Mouse (Mus musculus): ENCODE results near the gene Dnaic2. TPM values are rescaled to one million over a fixed set of nuclear protein-coding genes. Genes with fewer than 3 reads are reported as not detected.

Dnaic2 gene
- polyA plus RNA-seq, 1 experiment from 2014 or later = 1.6 TPM

DNA sequence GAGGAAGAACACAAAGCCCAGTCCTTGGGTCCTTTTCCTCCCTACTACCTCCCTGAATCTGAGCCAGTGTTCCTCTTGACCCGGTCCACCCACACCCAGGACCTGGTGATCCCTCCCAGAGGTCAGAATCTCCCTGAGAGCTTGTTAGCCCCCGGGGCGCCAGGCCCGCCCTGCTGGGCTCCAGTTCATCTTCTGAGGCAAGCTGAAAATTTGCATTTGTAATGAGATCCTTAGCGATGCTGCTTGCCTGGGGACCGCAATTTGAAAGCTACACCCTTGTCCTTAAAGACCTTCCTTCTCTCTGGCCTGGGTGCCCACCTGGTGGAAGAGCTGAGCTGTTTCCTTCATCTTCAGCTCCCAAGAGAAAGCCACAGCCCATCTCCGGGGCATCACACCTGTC is 34.6 kb upstream of the Dnaic2 start:
- 44% methylated on average over 7 of the region's 7 CpGs for WGBS
- Histone ChIP-seq H3K9me3 (replicated peaks; ENCODE audit: control insufficient read depth, low read length) (no peaks in the 10 kb centered on the region), H3K9ac (replicated peaks; ENCODE audit: low read length) (no peak overlapping the region), H3K27ac (replicated peaks; ENCODE audit: low read depth, low read length) (no peak overlapping the region), H3K27me3 (ENCODE audit: control insufficient read depth, insufficient read depth, low read length) (no peaks in the 10 kb centered on the region), H3K4me3 (ENCODE audit: low read depth, low read length) (no peak overlapping the region), H3K36me3 (replicated peaks; ENCODE audit: control insufficient read depth, insufficient read depth, low read depth, low read length) (no peaks in the 10 kb centered on the region), H3K4me2 (ENCODE audit: low read depth, low read length) (no peak overlapping the region), H3K4me1 (ENCODE audit: control insufficient read depth, insufficient read depth, low read length) (no peaks in the 10 kb centered on the region)
- ATAC-seq (replicated peaks; ENCODE audit: insufficient number of reproducible peaks, low FRiP score, low TSS enrichment, low read depth) (no peak), DNase-seq (ENCODE audit: low spot score) (no peak)

- no peak for ATAC-seq (replicated peaks; ENCODE audit: insufficient number of reproducible peaks, low FRiP score, low TSS enrichment, low read depth)
- WGBS = 87% methylated on average over 6 of the region's 6 CpGs
Measured at GRCm38 (mm10) chr11:114693456-114693855, 33.8 kb upstream of the Dnaic2 start.

GRCm38 (mm10) chr11:114694451-114694850 is 32.8 kb upstream of the Dnaic2 start:
- no peak overlapping the region for H3K9ac ChIP-seq (replicated peaks; ENCODE audit: low read length)
- H3K27ac ChIP-seq (replicated peaks; ENCODE audit: low read depth, low read length) = no peak overlapping the region
- no peak for DNase-seq (ENCODE audit: low spot score)
- H3K4me3 ChIP-seq (ENCODE audit: low read depth, low read length) = no peak overlapping the region
- ATAC-seq (replicated peaks; ENCODE audit: insufficient number of reproducible peaks, low FRiP score, low TSS enrichment, low read depth) = no peak
- H3K4me1 ChIP-seq (ENCODE audit: control insufficient read depth, insufficient read depth, low read length) = no peaks in the 10 kb centered on the region
- H3K9me3 ChIP-seq (replicated peaks; ENCODE audit: control insufficient read depth, low read length) = no peaks in the 10 kb centered on the region
- H3K27me3 ChIP-seq (ENCODE audit: control insufficient read depth, insufficient read depth, low read length) = no peaks in the 10 kb centered on the region
- H3K36me3 ChIP-seq (replicated peaks; ENCODE audit: control insufficient read depth, insufficient read depth, low read depth, low read length) = no peaks in the 10 kb centered on the region
- H3K4me2 ChIP-seq (ENCODE audit: low read depth, low read length) = no peak overlapping the region
- 84% methylated on average over 2 of the region's 2 CpGs for WGBS

More at GRCm38 (mm10) chr11:114693456-114693855, 33.8 kb upstream of the Dnaic2 start:
- Histone ChIP-seq H3K4me3 (ENCODE audit: low read depth, low read length) (no peak overlapping the region), H3K9me3 (replicated peaks; ENCODE audit: control insufficient read depth, low read length) (no peaks in the 10 kb centered on the region), H3K36me3 (replicated peaks; ENCODE audit: control insufficient read depth, insufficient read depth, low read depth, low read length) (no peaks in the 10 kb centered on the region), H3K27me3 (ENCODE audit: control insufficient read depth, insufficient read depth, low read length) (no peaks in the 10 kb centered on the region), H3K4me2 (ENCODE audit: low read depth, low read length) (no peak overlapping the region), H3K9ac (replicated peaks; ENCODE audit: low read length) (no peak overlapping the region), H3K4me1 (ENCODE audit: control insufficient read depth, insufficient read depth, low read length) (no peaks in the 10 kb centered on the region), H3K27ac (replicated peaks; ENCODE audit: low read depth, low read length) (no peak overlapping the region)
- DNase-seq (ENCODE audit: low spot score) = no peak

- H3K9me3 ChIP-seq (replicated peaks; ENCODE audit: control insufficient read depth, low read length) = no peaks in the 10 kb centered on the region
- H3K27me3 ChIP-seq (ENCODE audit: control insufficient read depth, insufficient read depth, low read length) = no peaks in the 10 kb centered on the region
- DNase-seq (ENCODE audit: low spot score) (no peak), ATAC-seq (replicated peaks; ENCODE audit: insufficient number of reproducible peaks, low FRiP score, low TSS enrichment, low read depth) (no peak)
- WGBS = 89% methylated on average over 7 of the region's 7 CpGs
- no peaks in the 10 kb centered on the region for H3K4me1 ChIP-seq (ENCODE audit: control insufficient read depth, insufficient read depth, low read length)
- no peaks in the 10 kb centered on the region for H3K36me3 ChIP-seq (replicated peaks; ENCODE audit: control insufficient read depth, insufficient read depth, low read depth, low read length)
- H3K4me2 ChIP-seq (ENCODE audit: low read depth, low read length) = no peak overlapping the region
- H3K9ac ChIP-seq (replicated peaks; ENCODE audit: low read length) = no peak overlapping the region
- H3K4me3 ChIP-seq (ENCODE audit: low read depth, low read length) = no peak overlapping the region
- no peak overlapping the region for H3K27ac ChIP-seq (replicated peaks; ENCODE audit: low read depth, low read length)
Measured at GRCm38 (mm10) chr11:114698496-114698895, 28.7 kb upstream of the Dnaic2 start.

- Histone ChIP-seq H3K9ac (replicated peaks; ENCODE audit: low read length) (no peak overlapping the region), H3K4me2 (ENCODE audit: low read depth, low read length) (no peak overlapping the region), H3K4me3 (ENCODE audit: low read depth, low read length) (no peak overlapping the region), H3K9me3 (replicated peaks; ENCODE audit: control insufficient read depth, low read length) (no peaks in the 10 kb centered on the region), H3K27me3 (ENCODE audit: control insufficient read depth, insufficient read depth, low read length) (no peaks in the 10 kb centered on the region), H3K4me1 (ENCODE audit: control insufficient read depth, insufficient read depth, low read length) (no peaks in the 10 kb centered on the region), H3K27ac (replicated peaks; ENCODE audit: low read depth, low read length) (no peak overlapping the region), H3K36me3 (replicated peaks; ENCODE audit: control insufficient read depth, insufficient read depth, low read depth, low read length) (no peaks in the 10 kb centered on the region)
- 91% methylated on average over 12 of the region's 12 CpGs for WGBS
- ATAC-seq (replicated peaks; ENCODE audit: insufficient number of reproducible peaks, low FRiP score, low TSS enrichment, low read depth) (no peak), DNase-seq (ENCODE audit: low spot score) (no peak)
Measured at GRCm38 (mm10) chr11:114699511-114699910, 27.7 kb upstream of the Dnaic2 start.

GRCm38 (mm10) chr11:114702311-114702995 is 24.8 kb upstream of the Dnaic2 start:
- Histone ChIP-seq H3K9ac (replicated peaks; ENCODE audit: low read length) (no peak overlapping the region), H3K36me3 (replicated peaks; ENCODE audit: control insufficient read depth, insufficient read depth, low read depth, low read length) (no peaks in the 10 kb centered on the region), H3K27me3 (ENCODE audit: control insufficient read depth, insufficient read depth, low read length) (no peaks in the 10 kb centered on the region), H3K27ac (replicated peaks; ENCODE audit: low read depth, low read length) (no peak overlapping the region), H3K4me2 (ENCODE audit: low read depth, low read length) (no peak overlapping the region), H3K9me3 (replicated peaks; ENCODE audit: control insufficient read depth, low read length) (no peaks in the 10 kb centered on the region), H3K4me1 (ENCODE audit: control insufficient read depth, insufficient read depth, low read length) (no peaks in the 10 kb centered on the region), H3K4me3 (ENCODE audit: low read depth, low read length) (no peak overlapping the region)
- ATAC-seq (replicated peaks; ENCODE audit: insufficient number of reproducible peaks, low FRiP score, low TSS enrichment, low read depth) = no peak
- 87% methylated on average over 15 of the region's 15 CpGs for WGBS
- DNase-seq (ENCODE audit: low spot score) = no peak

DNA sequence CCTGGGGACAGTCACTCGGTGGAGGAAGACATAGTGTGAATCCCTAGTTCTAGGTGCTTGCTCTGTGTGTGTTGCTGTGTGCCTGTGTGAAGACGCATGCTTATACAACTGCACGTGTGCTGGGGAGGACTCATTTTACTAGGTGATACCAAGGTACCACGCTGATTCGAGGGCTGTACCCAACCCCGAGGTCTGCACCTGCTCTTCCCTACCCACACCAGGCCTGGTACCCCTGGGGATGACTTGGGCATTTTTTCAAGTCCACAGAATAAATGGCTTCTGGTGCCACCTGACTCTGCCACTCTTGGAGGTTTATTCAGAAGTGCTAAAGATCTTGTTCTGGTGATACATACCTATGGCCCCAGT is 24.2 kb upstream of the Dnaic2 start:
- Histone ChIP-seq H3K4me2 (ENCODE audit: low read depth, low read length) (no peak overlapping the region), H3K36me3 (replicated peaks; ENCODE audit: control insufficient read depth, insufficient read depth, low read depth, low read length) (no peaks in the 10 kb centered on the region), H3K4me3 (ENCODE audit: low read depth, low read length) (no peak overlapping the region), H3K9me3 (replicated peaks; ENCODE audit: control insufficient read depth, low read length) (no peaks in the 10 kb centered on the region), H3K27ac (replicated peaks; ENCODE audit: low read depth, low read length) (no peak overlapping the region), H3K9ac (replicated peaks; ENCODE audit: low read length) (no peak overlapping the region), H3K4me1 (ENCODE audit: control insufficient read depth, insufficient read depth, low read length) (no peaks in the 10 kb centered on the region), H3K27me3 (ENCODE audit: control insufficient read depth, insufficient read depth, low read length) (no peaks in the 10 kb centered on the region)
- no peak for DNase-seq (ENCODE audit: low spot score)
- 81% methylated on average over 6 of the region's 6 CpGs for WGBS
- ATAC-seq (replicated peaks; ENCODE audit: insufficient number of reproducible peaks, low FRiP score, low TSS enrichment, low read depth) = no peak

DNA sequence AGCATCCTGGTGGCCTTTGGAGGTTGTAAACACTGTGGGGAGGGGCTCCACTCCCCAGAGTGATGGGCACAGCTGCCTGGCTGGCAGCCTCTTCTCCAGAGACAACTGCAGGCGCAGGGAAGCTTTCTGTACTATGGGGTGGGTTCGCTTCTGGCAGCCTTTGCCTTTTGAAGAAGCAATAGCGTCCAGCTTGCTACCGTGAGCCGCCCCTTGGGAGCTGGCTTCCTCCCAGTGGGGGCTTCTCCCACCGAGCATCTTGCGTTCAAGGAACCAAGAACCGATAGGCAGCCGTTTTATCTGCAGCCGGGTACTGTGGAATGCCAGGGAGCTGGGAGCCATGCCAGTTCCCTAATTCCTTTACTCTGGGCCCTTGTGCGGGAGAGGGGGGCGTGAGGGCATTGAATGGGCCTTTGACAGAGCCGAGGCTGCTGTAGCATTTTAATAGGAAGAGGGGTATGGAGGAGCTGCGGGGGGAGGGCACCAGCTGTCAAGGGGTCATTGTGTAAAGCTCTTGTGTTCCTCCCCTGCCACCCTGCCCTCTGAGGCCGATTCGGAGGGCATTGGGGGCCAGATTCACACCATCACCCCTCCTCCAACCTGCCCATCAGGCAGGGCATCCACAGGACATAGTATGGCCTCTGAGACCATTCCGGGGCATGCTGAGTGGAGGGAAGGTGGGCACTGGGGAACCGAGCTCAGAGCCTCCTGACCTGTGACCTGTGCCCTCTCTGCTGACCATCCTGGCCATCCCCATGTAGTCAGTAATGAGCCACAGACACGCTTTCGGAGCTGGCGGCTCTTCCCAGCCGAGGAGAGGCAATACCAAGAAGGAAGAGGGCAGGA is 22.9 kb upstream of the Dnaic2 start:
- no peak overlapping the region; the same call in 1 of the 2 replicates for H3K9ac ChIP-seq (replicated peaks; ENCODE audit: low read length)
- DNase-seq (ENCODE audit: low spot score) = no peak
- no peak overlapping the region for H3K4me2 ChIP-seq (ENCODE audit: low read depth, low read length)
- no peaks in the 10 kb centered on the region for H3K36me3 ChIP-seq (replicated peaks; ENCODE audit: control insufficient read depth, insufficient read depth, low read depth, low read length)
- no peak for ATAC-seq (replicated peaks; ENCODE audit: insufficient number of reproducible peaks, low FRiP score, low TSS enrichment, low read depth)
- 46% methylated on average over 22 of the region's 22 CpGs for WGBS
- no peaks in the 10 kb centered on the region for H3K9me3 ChIP-seq (replicated peaks; ENCODE audit: control insufficient read depth, low read length)
- no peaks in the 10 kb centered on the region for H3K4me1 ChIP-seq (ENCODE audit: control insufficient read depth, insufficient read depth, low read length)
- no peak overlapping the region for H3K4me3 ChIP-seq (ENCODE audit: low read depth, low read length)
- no peaks in the 10 kb centered on the region for H3K27me3 ChIP-seq (ENCODE audit: control insufficient read depth, insufficient read depth, low read length)
- no peak overlapping the region for H3K27ac ChIP-seq (replicated peaks; ENCODE audit: low read depth, low read length)

All from embryonic facial prominence, embryonic 11.5 days (tissue).